Mouse (Mus musculus): ENCODE measurements around the gene Tmtc2.

DNA sequence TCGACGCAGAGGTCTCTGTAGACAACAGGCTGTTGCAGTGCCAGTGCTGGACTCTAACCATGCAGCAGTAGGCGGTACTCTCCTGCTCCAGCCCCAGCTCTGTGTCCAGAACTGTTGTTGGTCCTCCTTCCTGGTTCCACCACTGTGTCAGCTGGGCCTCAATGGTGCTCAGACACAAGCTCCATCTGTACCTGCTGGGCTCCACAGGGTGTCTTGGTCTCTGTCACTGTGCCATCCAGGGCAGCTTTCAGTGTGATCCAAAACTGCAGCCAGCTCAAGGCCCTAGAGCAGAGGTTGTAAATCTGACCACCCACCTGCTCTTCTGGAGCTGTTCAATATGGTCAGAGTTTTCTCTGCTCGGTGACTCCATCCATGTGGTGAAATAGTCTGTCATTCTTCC is 68.2 kb downstream of the Tmtc2 start:
- TF ChIP-seq CTCF (IDR thresholded peaks at IDR 0.05; ENCODE audit: insufficient read depth, low read depth, low read length) (no peak), POLR2A (IDR thresholded peaks at IDR 0.05; ENCODE audit: insufficient read depth, low read depth, low read length) (no peak)

All from olfactory bulb, adult 2 months (tissue).